Mouse (Mus musculus) stomach, embryonic 16.5 days (tissue): Measurements from ENCODE around the gene St8sia6. TPM values are rescaled to one million over a fixed set of nuclear protein-coding genes. Genes with fewer than 3 reads are reported as not detected.

Experiments used
- ATAC-seq: fragments of 200-750 bp; cut with Nextera tagmentation; 2 replicates; pipeline ENCODE4 v1.8.0; 2017; ENCODE audit warnings: moderate number of reproducible peaks, moderate TSS enrichment; ENCODE audit not compliant: insufficient read depth, low FRiP score
- H3K27ac ChIP-seq: fragments of 300-500 bp; sonication (generic); 2 replicates; pipeline ENCODE4 v1.5.1; 2014; ENCODE audit warnings: low read length
- H3K27me3 ChIP-seq: fragments of 300-500 bp; sonication (generic); 2 replicates; pipeline ENCODE4 v1.6.1; 2014; ENCODE audit warnings: low read length, control low read depth, mixed read lengths; ENCODE audit not compliant: control insufficient read depth, insufficient read depth
- H3K36me3 ChIP-seq: fragments of 300-500 bp; sonication (generic); 2 replicates; pipeline ENCODE4 v1.6.1; 2014; ENCODE audit warnings: low read length; ENCODE audit not compliant: control insufficient read depth, insufficient read depth
- H3K4me1 ChIP-seq: fragments of 300-500 bp; sonication (generic); 2 replicates; pipeline ENCODE4 v1.6.1; 2014; ENCODE audit warnings: low read length, control low read depth, mixed read lengths; ENCODE audit not compliant: control insufficient read depth, insufficient read depth
- H3K4me2 ChIP-seq: fragments of 300-500 bp; sonication (generic); 2 replicates; pipeline ENCODE4 v1.6.1; 2014; ENCODE audit warnings: low read depth, low read length, mixed read lengths
- H3K4me3 ChIP-seq: fragments of 300-500 bp; sonication (generic); replicated peaks from 2 replicates; pipeline ENCODE4 v1.5.1; 2014; ENCODE audit warnings: mild to moderate bottlenecking, low read length
- H3K9ac ChIP-seq: fragments of 300-500 bp; sonication (generic); 2 replicates; pipeline ENCODE4 v1.6.1; 2014; ENCODE audit warnings: low read length
- H3K9me3 ChIP-seq: fragments of 300-500 bp; sonication (generic); replicated peaks from 2 replicates; pipeline ENCODE4 v1.6.1; 2016; ENCODE audit warnings: low read length, control low read depth; ENCODE audit not compliant: control insufficient read depth
- WGBS: fragments of 180-500 bp; shearing (Covaris S2); extraction: QIAGEN DNeasy Blood & Tissue Kit; methylation state at CpG from one replicate; pipeline ENCODE4 v1.1.7; 2014; 5-methylcytosine and 5-hydroxymethylcytosine counted together
- polyA plus RNA-seq: library from polyadenylated mRNA; unstranded; fragments of >200 nt; fragmentation: Nextera tagmentation; extraction: Ambion mirVana; gene quantifications from 2 replicates; pipeline ENCODE4 v1.2.1, GENCODE M21; 2015

St8sia6 gene
- polyA plus RNA-seq, 1 experiment from 2014 or later, result 0.80 TPM

- H3K27ac ChIP-seq, result no peak overlapping the region
- no peak overlapping the region for H3K9ac ChIP-seq
- WGBS, result 69% methylated on average over 1 of the region's 1 CpGs
- H3K4me1 ChIP-seq, result no peaks in the 10 kb centered on the region
- no peak overlapping the region for H3K4me2 ChIP-seq
- no peak overlapping the region for H3K4me3 ChIP-seq
- H3K36me3 ChIP-seq, result no peaks in the 10 kb centered on the region
- no peaks in the 10 kb centered on the region for H3K27me3 ChIP-seq
- H3K9me3 ChIP-seq, result no peaks in the 10 kb centered on the region
- ATAC-seq, result no peak
Measured at GRCm38 (mm10) chr2:13750089-13750488, 43.8 kb downstream of the St8sia6 start.

GRCm38 (mm10) chr2:13749176-13749575 lies 44.7 kb downstream of the St8sia6 start:
- no peak for ATAC-seq
- Histone ChIP-seq H3K27me3 (no peaks in the 10 kb centered on the region), H3K4me1 (no peaks in the 10 kb centered on the region), H3K9me3 (no peaks in the 10 kb centered on the region), H3K4me3 (no peak overlapping the region), H3K9ac (no peak overlapping the region), H3K27ac (no peak overlapping the region), H3K36me3 (no peaks in the 10 kb centered on the region), H3K4me2 (no peak overlapping the region)
- WGBS, result 67% methylated on average over 1 of the region's 1 CpGs

GRCm38 (mm10) chr2:13747576-13747975 lies 46.3 kb downstream of the St8sia6 start:
- Histone ChIP-seq H3K9ac (no peak overlapping the region), H3K36me3 (no peaks in the 10 kb centered on the region), H3K9me3 (no peaks in the 10 kb centered on the region), H3K4me3 (no peak overlapping the region), H3K27ac (no peak overlapping the region), H3K4me1 (no peaks in the 10 kb centered on the region), H3K27me3 (no peaks in the 10 kb centered on the region), H3K4me2 (no peak overlapping the region)
- 92% methylated on average over 1 of the region's 1 CpGs for WGBS
- ATAC-seq, result no peak

GRCm38 (mm10) chr2:13746023-13746422 lies 47.8 kb downstream of the St8sia6 start:
- H3K27me3 ChIP-seq, result no peaks in the 10 kb centered on the region
- H3K9ac ChIP-seq, result no peak overlapping the region
- no peak overlapping the region for H3K4me2 ChIP-seq
- no peaks in the 10 kb centered on the region for H3K36me3 ChIP-seq
- no peaks in the 10 kb centered on the region for H3K9me3 ChIP-seq
- no peaks in the 10 kb centered on the region for H3K4me1 ChIP-seq
- H3K4me3 ChIP-seq, result no peak overlapping the region
- H3K27ac ChIP-seq, result no peak overlapping the region
- 63% methylated on average over 1 of the region's 1 CpGs for WGBS
- no peak for ATAC-seq

- ATAC-seq, result no peak
- 66% methylated on average over 7 of the region's 7 CpGs for WGBS
- H3K36me3 ChIP-seq, result no peaks in the 10 kb centered on the region
- no peak overlapping the region for H3K9ac ChIP-seq
- H3K4me2 ChIP-seq, result no peak overlapping the region
- H3K27ac ChIP-seq, result no peak overlapping the region
- H3K4me3 ChIP-seq, result no peak overlapping the region
- H3K4me1 ChIP-seq, result no peaks in the 10 kb centered on the region
- H3K9me3 ChIP-seq, result no peaks in the 10 kb centered on the region
- no peaks in the 10 kb centered on the region for H3K27me3 ChIP-seq
Measured at GRCm38 (mm10) chr2:13738704-13739103, 55.2 kb downstream of the St8sia6 start.

- 32% methylated on average over 2 of the region's 2 CpGs for WGBS
Measured at GRCm38 (mm10) chr2:13727901-13728300, 66.0 kb downstream of the St8sia6 start.

GRCm38 (mm10) chr2:13725592-13725991 lies 68.3 kb downstream of the St8sia6 start:
- Histone ChIP-seq H3K4me3 (no peak overlapping the region), H3K4me2 (no peak overlapping the region), H3K27me3 (no peaks in the 10 kb centered on the region), H3K9ac (no peak overlapping the region), H3K4me1 (no peaks in the 10 kb centered on the region), H3K36me3 (no peaks in the 10 kb centered on the region), H3K9me3 (no peaks in the 10 kb centered on the region), H3K27ac (no peak overlapping the region)
- ATAC-seq, result no peak
- WGBS, result 63% methylated on average over 3 of the region's 3 CpGs

More at GRCm38 (mm10) chr2:13727901-13728300, 66.0 kb downstream of the St8sia6 start:
- H3K4me3 ChIP-seq, result no peak overlapping the region
- H3K4me2 ChIP-seq, result no peak overlapping the region
- H3K27ac ChIP-seq, result no peak overlapping the region
- no peaks in the 10 kb centered on the region for H3K9me3 ChIP-seq
- no peaks in the 10 kb centered on the region for H3K36me3 ChIP-seq
- no peaks in the 10 kb centered on the region for H3K4me1 ChIP-seq
- no peak for ATAC-seq
- H3K9ac ChIP-seq, result no peak overlapping the region
- H3K27me3 ChIP-seq, result no peaks in the 10 kb centered on the region

GRCm38 (mm10) chr2:13722241-13722640 lies 71.6 kb downstream of the St8sia6 start:
- Histone ChIP-seq H3K27ac (no peak overlapping the region; the same call in 1 of the 2 replicates), H3K4me3 (no peak overlapping the region), H3K36me3 (no peaks in the 10 kb centered on the region), H3K9me3 (no peaks in the 10 kb centered on the region), H3K4me1 (no peaks in the 10 kb centered on the region), H3K9ac (no peak overlapping the region), H3K4me2 (no peak overlapping the region), H3K27me3 (no peaks in the 10 kb centered on the region)
- WGBS, result 55% methylated on average over 4 of the region's 4 CpGs
- peak; percentile 56 for ATAC-seq

GRCm38 (mm10) chr2:13718628-13719185 lies 75.2 kb downstream of the St8sia6 start:
- no peak overlapping the region for H3K9ac ChIP-seq
- WGBS, result 71% methylated on average over 6 of the region's 6 CpGs
- H3K4me2 ChIP-seq, result no peak overlapping the region
- H3K36me3 ChIP-seq, result no peaks in the 10 kb centered on the region
- no peak overlapping the region for H3K4me3 ChIP-seq
- no peak overlapping the region for H3K27ac ChIP-seq
- no peaks in the 10 kb centered on the region for H3K9me3 ChIP-seq
- H3K27me3 ChIP-seq, result no peaks in the 10 kb centered on the region
- no peaks in the 10 kb centered on the region for H3K4me1 ChIP-seq
- ATAC-seq, result no peak
